Mouse (Mus musculus): ENCODE measurements around the gene Olfr448.

- TF ChIP-seq CTCF (IDR thresholded peaks at IDR 0.05; ENCODE audit: low read depth) (no peak), EP300 (IDR thresholded peaks at IDR 0.05; ENCODE audit: low read depth) (no peak)
Measured at GRCm38 (mm10) chr6:42921077-42921476, 30.8 kb downstream of the Olfr448 start, which contains the start of gene Olfr446.
